ENCODE assay signal across 21 mouse cellular contexts in the genomic region with DNA sequence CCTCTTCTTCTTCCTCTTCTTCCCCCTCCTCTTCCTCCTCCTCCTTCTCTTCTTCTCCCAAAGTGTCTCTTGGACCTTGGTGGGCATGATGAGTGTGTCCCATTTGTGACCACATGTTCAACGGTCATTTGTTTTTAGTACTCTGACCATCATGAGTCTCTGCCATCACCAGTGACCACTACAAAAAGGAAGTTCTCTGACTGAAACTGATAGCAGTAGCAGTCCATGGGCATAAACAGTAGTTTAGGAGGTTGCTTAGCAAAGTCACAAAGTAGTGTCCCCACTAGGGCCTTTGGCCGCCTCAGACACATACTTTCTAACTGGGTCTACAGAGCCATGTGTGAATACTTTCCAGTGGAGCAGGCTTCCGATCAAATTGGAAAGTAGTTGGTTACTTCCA. TPM values are rescaled to one million over a fixed set of nuclear protein-coding genes. Genes with fewer than 3 reads are reported as not detected.
DNase-seq lines count a peak whose midpoint lies in the region; ATAC-seq and TF ChIP-seq lines count a peak whose summit lies in the region.
"Had no signal": no experiment of that assay in that cellular context is flagged by ENCODE, and none has a peak within 500 bp of the region (broad histone marks: within the 10 kb centered on the region; RNA-seq: fewer than 3 reads in every experiment).

No protein-coding gene starts in this region.

- TF ChIP-seq CTCF in liver, postnatal 0 days (IDR thresholded peaks at IDR 0.05; ENCODE audit: low read depth): no peak
- TF ChIP-seq CTCF in cerebellum, adult 2 months (IDR thresholded peaks at IDR 0.05; ENCODE audit: borderline replicate concordance, insufficient read depth, low read depth, low read length): no peak

- TF ChIP-seq POLR2A in cerebellum, adult 2 months (IDR thresholded peaks at IDR 0.05; ENCODE audit: borderline replicate concordance, insufficient read depth, low read length): no peak

- peak; percentile 89 for DNase-seq in heart, adult 11 months
- DNase-seq in heart, adult 8-10 months (ENCODE audit: low spot score): no peak
- DNase-seq in liver, postnatal 0 days: no peak
- DNase-seq in liver: no peak
- DNase-seq in cerebellum, adult 2 months: no peak
- no peak for DNase-seq in left cerebral cortex, adult 11 months (ENCODE audit: low spot score)
- DNase-seq: adrenal gland, postnatal 10 days; cerebellum, adult 11 months; cerebellum, adult 9-10 months; cerebellum, postnatal 25 days; forebrain, postnatal 0 days; gastrocnemius, postnatal 14 days; heart, postnatal 10 days; heart, postnatal 4 days had no signal

- H3K4me3 ChIP-seq in liver, postnatal 0 days (ENCODE audit: low read depth, low read length): no peak overlapping the region
- H3K4me3 ChIP-seq in cerebellum, adult 2 months (replicated peaks; ENCODE audit: insufficient read depth, low read depth, low read length): no peak overlapping the region
- H3K4me3 ChIP-seq: embryonic facial prominence, embryonic 10.5 days; forebrain, embryonic 13.5 days; heart, embryonic 10.5 days; hindbrain, embryonic 15.5 days had no signal

- 0 out of 2 replicates have a peak, but pooled peaks cover 3% of the 10 kb centered on the region for H3K4me1 ChIP-seq in liver, postnatal 0 days (ENCODE audit: insufficient read depth)
- H3K4me1 ChIP-seq in cerebellum, adult 2 months (ENCODE audit: control insufficient read depth, insufficient read depth, low read length): no peaks in the 10 kb centered on the region
- H3K4me1 ChIP-seq: embryonic facial prominence, embryonic 10.5 days; forebrain, embryonic 13.5 days; heart, embryonic 10.5 days had no signal

- no peak overlapping the region for H3K4me2 ChIP-seq in liver, postnatal 0 days (ENCODE audit: low read depth, low read length)
- H3K4me2 ChIP-seq: forebrain, embryonic 13.5 days; hindbrain, embryonic 15.5 days had no signal

- no peak for TF ChIP-seq EP300 in liver, postnatal 0 days (IDR thresholded peaks at IDR 0.05; ENCODE audit: low read depth)

- peak overlapping the region; percentile 40; the same call in 1 of the 2 replicates for H3K27ac ChIP-seq in liver, postnatal 0 days (ENCODE audit: low read depth)
- H3K27ac ChIP-seq in cerebellum, adult 2 months (ENCODE audit: insufficient read depth, low read length): no peak overlapping the region
- H3K27ac ChIP-seq: embryonic facial prominence, embryonic 10.5 days; forebrain, embryonic 13.5 days; heart, embryonic 10.5 days; hindbrain, embryonic 15.5 days had no signal

- no peak for ATAC-seq in liver, postnatal 0 days
- peak; percentile 50 for ATAC-seq in granulocyte monocyte progenitor cell, adult 5-6 weeks (replicated peaks; ENCODE audit: poor library complexity, severe bottlenecking)
- ATAC-seq in monocyte, adult 5-6 weeks (replicated peaks; ENCODE audit: insufficient number of reproducible peaks, low FRiP score, low TSS enrichment, poor library complexity, severe bottlenecking): peak; percentile 26
- ATAC-seq: forebrain, embryonic 13.5 days; forebrain, postnatal 0 days; inflammation-experienced regulatory T-cells, adult 6 months had no signal

- H3K9me3 ChIP-seq in liver, postnatal 0 days (ENCODE audit: low read length): no peaks in the 10 kb centered on the region
- H3K9me3 ChIP-seq: embryonic facial prominence, embryonic 10.5 days; forebrain, embryonic 13.5 days; heart, embryonic 10.5 days; hindbrain, embryonic 15.5 days had no signal

- H3K27me3 ChIP-seq in liver, postnatal 0 days (ENCODE audit: insufficient read depth, low read length): no peaks in the 10 kb centered on the region
- H3K27me3 ChIP-seq in cerebellum, adult 2 months (ENCODE audit: control insufficient read depth, insufficient read depth, low read length): no peaks in the 10 kb centered on the region
- H3K27me3 ChIP-seq: forebrain, embryonic 13.5 days; hindbrain, embryonic 15.5 days had no signal

- no peak overlapping the region for H3K9ac ChIP-seq in liver, postnatal 0 days (replicated peaks)
- H3K9ac ChIP-seq: forebrain, embryonic 13.5 days; forebrain, postnatal 0 days; hindbrain, embryonic 15.5 days had no signal

- H3K36me3 ChIP-seq in liver, postnatal 0 days (replicated peaks; ENCODE audit: insufficient read depth, low read length): no peaks in the 10 kb centered on the region
- H3K36me3 ChIP-seq: embryonic facial prominence, embryonic 10.5 days; heart, embryonic 10.5 days; hindbrain, embryonic 15.5 days had no signal

- WGBS in liver, postnatal 0 days (ENCODE audit: insufficient replicate concordance): 69% methylated on average over 3 of the region's 3 CpGs
- 82% methylated on average over 3 of the region's 3 CpGs for WGBS in cerebellum, adult 2 months

RNA-seq across cellular contexts. Expression of gene Incenp, which starts 15.0 kb away (rescaled TPM):
- total RNA-seq in heart, adult 8-10 months (2022): 1 to 10 TPM; 5.0 to 7.0 (median 5.1) TPM
- polyA plus RNA-seq in liver, postnatal 0 days (2015; fragmentation: Nextera tagmentation; extraction: Ambion mirVana): 39.9 and 43.4 TPM in 2 replicates
- total RNA-seq in granulocyte monocyte progenitor cell, adult 5-6 weeks (2014; fragmentation: Nextera tagmentation): 143 and 171 TPM in 2 replicates
- total RNA-seq in granulocyte monocyte progenitor cell, adult 5-6 weeks (2017): 99.8 and 115 TPM in 2 replicates
- 23.7 to 34.3 TPM (median 24.1 TPM) in 3 replicates for total RNA-seq in monocyte, adult 5-6 weeks (2017)
- polyA plus RNA-seq in cerebellum, adult 2 months (2012; rRNA removed): 16.3 and 16.7 TPM in 2 replicates
